Mouse (Mus musculus) midbrain, embryonic 10.5 days (tissue): ENCODE measurements around the gene Lix1l. TPM values are rescaled to one million over a fixed set of nuclear protein-coding genes. Genes with fewer than 3 reads are reported as not detected.
A peak's percentile ranks its signal among the peaks of the same experiment; 100 is the strongest.
"Not testable (repeated sequence)": the region's sequence is repeated elsewhere in the genome, so short reads cannot be mapped to it uniquely, and the experiment has no call there.

Experiments used
- DNase-seq: peaks from one replicate; pipeline ENCODE4 v3.0.0-alpha.2; 2017; ENCODE audit warnings: low spot score
- H3K27ac ChIP-seq: fragments of 300-500 bp; sonication (generic); replicated peaks from 2 replicates; pipeline ENCODE4 v1.5.1; 2016; ENCODE audit warnings: mild to moderate bottlenecking
- H3K27me3 ChIP-seq: fragments of 300-500 bp; sonication (generic); 2 replicates; pipeline ENCODE4 v1.6.1; 2016; ENCODE audit warnings: low read depth, mild to moderate bottlenecking; ENCODE audit not compliant: poor library complexity, severe bottlenecking
- H3K36me3 ChIP-seq: fragments of 300-500 bp; sonication (generic); 2 replicates; pipeline ENCODE4 v1.6.1; 2016; ENCODE audit warnings: mild to moderate bottlenecking, moderate library complexity
- H3K4me1 ChIP-seq: fragments of 300-500 bp; sonication (generic); 2 replicates; pipeline ENCODE4 v1.6.1; 2016
- H3K4me3 ChIP-seq: fragments of 300-500 bp; sonication (generic); 2 replicates; pipeline ENCODE4 v1.5.1; 2016; ENCODE audit warnings: mild to moderate bottlenecking, moderate library complexity
- H3K9me3 ChIP-seq: fragments of 300-500 bp; sonication (generic); replicated peaks from 2 replicates; pipeline ENCODE4 v1.6.1; 2016; ENCODE audit warnings: mild to moderate bottlenecking
- WGBS: fragments of 180-500 bp; shearing (Covaris S2); methylation state at CpG from one replicate; pipeline ENCODE4 v1.1.7; 2016; 5-methylcytosine and 5-hydroxymethylcytosine counted together
- polyA plus RNA-seq: library from polyadenylated mRNA; unstranded; fragments of >200 nt; fragmentation: Nextera tagmentation; extraction: Ambion mirVana; gene quantifications from 2 replicates; pipeline ENCODE4 v1.2.1, GENCODE M21; 2016

Lix1l gene
- polyA plus RNA-seq, 1 experiment from 2014 or later = 5.3 TPM

- no peaks in the 10 kb centered on the region for H3K9me3 ChIP-seq
- peaks cover 51% of the 10 kb centered on the region for H3K27me3 ChIP-seq
- H3K27ac ChIP-seq = peak overlapping the region; percentile 89
- peaks cover 84% of the 10 kb centered on the region for H3K4me1 ChIP-seq
- under 1% methylated on average over 40 of the region's 40 CpGs for WGBS
- peak; percentile 69 for DNase-seq
- no peaks in the 10 kb centered on the region for H3K36me3 ChIP-seq
- peak overlapping the region; percentile 66 for H3K4me3 ChIP-seq
Observed at GRCm38 (mm10) chr3:96597435-96597891, 3.5 kb upstream of the Lix1l start.

- Histone ChIP-seq H3K9me3 (no peaks in the 10 kb centered on the region), H3K4me1 (peaks cover 84% of the 10 kb centered on the region), H3K27ac (peak overlapping the region; percentile 89), H3K4me3 (peak overlapping the region; percentile 66), H3K27me3 (peaks cover 51% of the 10 kb centered on the region), H3K36me3 (0 out of 2 replicates have a peak, but pooled peaks cover 2% of the 10 kb centered on the region)
- DNase-seq = peak; percentile 85
- under 1% methylated on average over 54 of the region's 54 CpGs for WGBS
Observed at GRCm38 (mm10) chr3:96598156-96599068, 2.5 kb upstream of the Lix1l start.

- peaks cover 51% of the 10 kb centered on the region for H3K27me3 ChIP-seq
- peak overlapping the region; percentile 66 for H3K4me3 ChIP-seq
- peak overlapping the region; percentile 89 for H3K27ac ChIP-seq
- no peak for DNase-seq
- H3K4me1 ChIP-seq = peaks cover 85% of the 10 kb centered on the region
- H3K36me3 ChIP-seq = peaks cover 8% of the 10 kb centered on the region
- WGBS = 46% methylated on average over 8 of the region's 8 CpGs
- no peaks in the 10 kb centered on the region for H3K9me3 ChIP-seq
Observed at GRCm38 (mm10) chr3:96599069-96599393, 1.9 kb upstream of the Lix1l start.

GRCm38 (mm10) chr3:96599411-96599810 lies 1.5 kb upstream of the Lix1l start:
- WGBS = 59% methylated on average over 3 of the region's 3 CpGs
- Histone ChIP-seq H3K27ac (no peak overlapping the region), H3K4me1 (peaks cover 85% of the 10 kb centered on the region), H3K4me3 (peak overlapping the region; percentile 66), H3K9me3 (no peaks in the 10 kb centered on the region), H3K36me3 (peaks cover 12% of the 10 kb centered on the region), H3K27me3 (peaks cover 51% of the 10 kb centered on the region)
- no peak for DNase-seq

- peak overlapping the region; percentile 89 for H3K4me3 ChIP-seq
- no peaks in the 10 kb centered on the region for H3K9me3 ChIP-seq
- H3K27me3 ChIP-seq = peaks cover 33% of the 10 kb centered on the region
- H3K36me3 ChIP-seq = peaks cover 24% of the 10 kb centered on the region
- peaks cover 84% of the 10 kb centered on the region for H3K4me1 ChIP-seq
- peak overlapping the region; percentile 97 for H3K27ac ChIP-seq
- WGBS = 1% methylated on average over 35 of the region's 40 CpGs
- DNase-seq = peak; percentile 75
Observed at GRCm38 (mm10) chr3:96601251-96601787, 370 bp downstream of the Lix1l start.

- no peak for DNase-seq
- peaks cover 25% of the 10 kb centered on the region for H3K27me3 ChIP-seq
- WGBS = 26% methylated on average over 10 of the region's 10 CpGs
- H3K4me3 ChIP-seq = peak overlapping the region; percentile 89
- no peaks in the 10 kb centered on the region for H3K9me3 ChIP-seq
- peaks cover 30% of the 10 kb centered on the region for H3K36me3 ChIP-seq
- H3K4me1 ChIP-seq = peaks cover 76% of the 10 kb centered on the region
- H3K27ac ChIP-seq = peak overlapping the region; percentile 97
Observed at GRCm38 (mm10) chr3:96601941-96602703, 1.2 kb downstream of the Lix1l start.

- DNase-seq = no peak
- peak overlapping the region; percentile 89 for H3K4me3 ChIP-seq
- peaks cover 70% of the 10 kb centered on the region for H3K4me1 ChIP-seq
- peaks cover 35% of the 10 kb centered on the region for H3K36me3 ChIP-seq
- H3K27ac ChIP-seq = peak overlapping the region; percentile 97
- WGBS = 44% methylated on average over 5 of the region's 5 CpGs
- H3K9me3 ChIP-seq = no peaks in the 10 kb centered on the region
- H3K27me3 ChIP-seq = peaks cover 19% of the 10 kb centered on the region
Observed at GRCm38 (mm10) chr3:96602704-96603084, 1.7 kb downstream of the Lix1l start.

- DNase-seq = no peak
- Histone ChIP-seq H3K27me3 (peaks cover 19% of the 10 kb centered on the region), H3K4me1 (peaks cover 64% of the 10 kb centered on the region), H3K36me3 (peaks cover 37% of the 10 kb centered on the region), H3K9me3 (no peaks in the 10 kb centered on the region), H3K4me3 (peak overlapping the region; percentile 89), H3K27ac (peak overlapping the region; percentile 97)
- WGBS = 54% methylated on average over 5 of the region's 5 CpGs
Observed at GRCm38 (mm10) chr3:96603311-96603710, 2.4 kb downstream of the Lix1l start.

GRCm38 (mm10) chr3:96606007-96606406 lies 5.1 kb downstream of the Lix1l start:
- Histone ChIP-seq H3K36me3 (peaks cover 49% of the 10 kb centered on the region), H3K4me1 (peaks cover 51% of the 10 kb centered on the region)
- not testable (repeated sequence) for H3K4me3 ChIP-seq, H3K27me3 ChIP-seq, H3K9me3 ChIP-seq, H3K27ac ChIP-seq, DNase-seq
- WGBS = 86% methylated on average over 4 of the region's 4 CpGs

- no peak for DNase-seq
- no peak overlapping the region for H3K4me3 ChIP-seq
- peaks cover 53% of the 10 kb centered on the region for H3K36me3 ChIP-seq
- no peaks in the 10 kb centered on the region for H3K9me3 ChIP-seq
- 91% methylated on average over 4 of the region's 4 CpGs for WGBS
- H3K27ac ChIP-seq = no peak overlapping the region
- H3K4me1 ChIP-seq = peaks cover 45% of the 10 kb centered on the region
- no peaks in the 10 kb centered on the region for H3K27me3 ChIP-seq
Observed at GRCm38 (mm10) chr3:96606618-96607017, 5.7 kb downstream of the Lix1l start.

- WGBS = 95% methylated on average over 3 of the region's 3 CpGs
Observed at GRCm38 (mm10) chr3:96617941-96618340, 17.0 kb downstream of the Lix1l start.

GRCm38 (mm10) chr3:96623201-96623600 lies 22.3 kb downstream of the Lix1l start:
- 92% methylated on average over 4 of the region's 4 CpGs for WGBS
- Histone ChIP-seq H3K4me3 (no peak overlapping the region), H3K36me3 (peaks cover 86% of the 10 kb centered on the region), H3K27ac (no peak overlapping the region), H3K27me3 (no peaks in the 10 kb centered on the region), H3K9me3 (no peaks in the 10 kb centered on the region), H3K4me1 (no peaks in the 10 kb centered on the region)
- no peak for DNase-seq

More at GRCm38 (mm10) chr3:96617941-96618340, 17.0 kb downstream of the Lix1l start:
- Histone ChIP-seq H3K9me3 (no peaks in the 10 kb centered on the region), H3K27ac (no peak overlapping the region), H3K27me3 (no peaks in the 10 kb centered on the region), H3K36me3 (peaks cover 86% of the 10 kb centered on the region), H3K4me3 (no peak overlapping the region), H3K4me1 (no peaks in the 10 kb centered on the region)
- DNase-seq = no peak
